Mouse (Mus musculus) kidney, postnatal 10 days (tissue): ENCODE data around the gene Sh3bp1.

Source experiments
- DNase-seq: peaks from one replicate; pipeline ENCODE4 v3.0.0; 2021; ENCODE audit warnings: mixed read lengths

Sh3bp1 gene

DNA sequence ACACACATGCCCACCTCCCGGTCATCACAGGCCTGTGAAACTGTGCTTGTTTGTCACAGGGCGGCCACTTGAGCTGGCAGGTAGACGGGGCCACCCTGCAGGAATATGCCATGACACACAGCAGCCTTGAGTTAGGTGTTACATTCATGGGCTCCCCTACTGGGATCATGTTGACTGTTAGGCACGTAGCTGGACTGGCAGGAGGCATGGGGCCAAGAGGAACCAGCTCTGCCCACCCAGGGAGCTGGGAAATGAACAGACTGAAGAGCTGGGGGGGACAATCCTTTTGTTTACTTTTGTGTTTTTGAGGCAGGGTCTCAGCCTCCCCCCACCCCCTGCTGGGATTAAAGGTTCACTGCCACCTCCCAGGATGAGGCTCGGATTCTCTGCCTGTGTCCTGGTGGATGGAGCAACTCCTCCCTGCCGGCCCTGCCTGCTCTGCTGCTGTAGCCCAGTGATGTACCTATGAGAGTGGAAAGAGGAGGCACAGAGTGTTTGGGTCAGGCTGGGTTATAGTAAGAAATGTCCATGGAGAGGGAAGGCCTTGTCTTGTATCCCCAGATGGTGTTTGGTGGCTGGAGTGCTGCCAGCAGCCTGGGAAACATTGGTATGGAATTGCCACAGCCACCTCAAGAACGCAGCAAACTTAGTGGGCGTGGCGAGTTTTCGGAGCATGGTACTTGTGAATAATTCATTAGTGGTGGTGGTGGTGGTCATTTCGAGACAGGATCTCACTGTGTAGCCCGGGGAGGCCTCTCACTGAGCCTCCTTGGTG lies 16.7 kb downstream of the Sh3bp1 start:
- peak; percentile 60 for DNase-seq

- DNase-seq = peak; percentile 39
Measured at GRCm38 (mm10) chr15:78918126-78918525, 18.6 kb downstream of the Sh3bp1 start.

- DNase-seq = no peak
Measured at GRCm38 (mm10) chr15:78919914-78920313, 20.3 kb downstream of the Sh3bp1 start.

GRCm38 (mm10) chr15:78922700-78923099 lies 23.1 kb downstream of the Sh3bp1 start:
- DNase-seq = no peak

DNA sequence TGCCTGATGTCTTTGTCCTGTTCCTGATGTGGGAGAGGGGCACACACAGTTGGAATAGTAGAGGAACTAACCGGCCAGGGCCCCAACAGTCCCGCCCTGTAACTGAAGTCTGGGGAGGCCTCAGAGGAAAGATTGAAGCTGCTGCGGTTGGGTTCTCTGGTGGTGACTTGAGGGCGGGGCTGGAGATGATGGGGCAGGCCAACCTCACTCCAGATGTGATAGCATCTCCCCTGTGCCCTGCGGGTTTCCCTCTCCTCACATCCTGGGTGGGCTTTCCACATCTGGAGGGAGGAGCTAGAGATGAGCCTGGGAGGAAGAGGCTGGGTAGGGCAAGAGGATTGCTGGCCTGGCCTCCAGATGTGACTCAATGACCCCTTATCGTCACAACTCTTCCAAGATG lies 24.0 kb downstream of the Sh3bp1 start:
- no peak for DNase-seq

DNA sequence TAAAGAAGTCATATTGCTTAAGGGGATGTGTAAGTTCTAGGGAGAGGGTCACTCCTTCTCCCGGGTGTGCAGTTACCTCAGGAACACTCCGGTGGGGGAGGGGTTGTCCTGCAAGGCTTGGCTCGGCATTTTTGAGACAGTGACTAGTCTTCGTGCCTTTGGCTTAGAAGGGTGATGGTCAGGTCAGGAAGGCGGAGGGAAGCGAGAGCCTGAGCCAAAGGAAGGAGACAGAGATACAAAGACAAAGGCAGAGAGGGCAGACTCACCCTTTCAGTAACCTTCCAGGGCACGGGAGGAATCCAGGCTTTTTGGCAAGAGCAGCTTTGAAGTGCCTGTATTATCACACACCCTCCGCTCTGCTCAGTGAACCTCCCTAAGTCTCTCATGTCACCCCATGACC lies 25.6 kb downstream of the Sh3bp1 start:
- peak; percentile 65 for DNase-seq

- peak; percentile 93 for DNase-seq
Measured at GRCm38 (mm10) chr15:78926021-78926919, 26.7 kb downstream of the Sh3bp1 start, which contains the start of gene Lgals1. Lgals1 (plus strand) TSS chr15:78926725.

GRCm38 (mm10) chr15:78927021-78927787 lies 27.6 kb downstream of the Sh3bp1 start:
- DNase-seq = peak; percentile 69

- peak; percentile 90 for DNase-seq
Measured at GRCm38 (mm10) chr15:78927788-78928457, 28.4 kb downstream of the Sh3bp1 start.

- DNase-seq = no peak
Measured at GRCm38 (mm10) chr15:78928539-78928938, 29.0 kb downstream of the Sh3bp1 start.

GRCm38 (mm10) chr15:78930192-78930706 lies 30.7 kb downstream of the Sh3bp1 start:
- no peak for DNase-seq

- DNase-seq = no peak
Measured at GRCm38 (mm10) chr15:78930801-78931426, 31.3 kb downstream of the Sh3bp1 start.

DNA sequence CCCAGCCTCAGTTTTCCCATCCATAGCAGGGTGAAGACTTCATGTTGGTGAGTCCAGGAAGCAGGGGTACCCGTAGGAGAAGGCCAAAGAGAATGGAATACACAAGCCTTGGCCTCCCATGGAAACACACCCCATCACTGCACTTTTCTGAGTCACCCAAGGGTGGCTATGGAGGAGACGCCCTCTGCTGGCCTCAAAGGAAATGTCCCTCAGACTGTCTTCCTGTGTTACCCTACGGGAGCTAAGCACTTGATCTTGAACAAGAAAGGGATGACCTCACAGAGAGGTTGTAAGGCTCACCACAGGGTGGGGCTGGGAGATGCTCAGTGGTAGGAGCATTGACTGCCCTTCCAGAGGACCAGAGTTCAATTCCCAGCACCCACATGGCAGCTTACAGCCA lies 32.0 kb downstream of the Sh3bp1 start:
- DNase-seq = peak; percentile 74

GRCm38 (mm10) chr15:78934784-78935320 lies 35.3 kb downstream of the Sh3bp1 start, which contains the start of gene Nol12:
Nol12 (plus strand) TSS chr15:78934933.
- peak; percentile 88 for DNase-seq

DNA sequence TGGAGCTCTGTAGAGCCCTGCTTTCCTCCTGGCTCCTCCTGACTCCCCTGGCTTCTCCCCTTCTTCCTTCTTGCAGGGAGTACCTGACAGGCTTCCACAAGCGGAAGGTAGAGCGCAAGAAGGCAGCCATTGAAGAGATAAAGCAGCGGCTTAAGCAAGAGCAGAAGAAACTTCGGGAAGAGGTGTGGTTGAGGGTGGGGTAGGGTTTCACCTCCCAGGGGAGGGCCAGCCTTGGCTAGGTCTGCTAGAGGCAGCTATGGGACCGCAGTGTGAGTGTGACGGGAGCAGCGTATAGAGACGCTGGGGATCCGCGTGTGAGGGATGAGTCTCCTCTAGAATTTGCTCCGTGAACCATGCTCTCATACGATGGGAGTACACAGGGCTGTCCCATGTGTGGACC lies 36.8 kb downstream of the Sh3bp1 start:
- no peak for DNase-seq

DNA sequence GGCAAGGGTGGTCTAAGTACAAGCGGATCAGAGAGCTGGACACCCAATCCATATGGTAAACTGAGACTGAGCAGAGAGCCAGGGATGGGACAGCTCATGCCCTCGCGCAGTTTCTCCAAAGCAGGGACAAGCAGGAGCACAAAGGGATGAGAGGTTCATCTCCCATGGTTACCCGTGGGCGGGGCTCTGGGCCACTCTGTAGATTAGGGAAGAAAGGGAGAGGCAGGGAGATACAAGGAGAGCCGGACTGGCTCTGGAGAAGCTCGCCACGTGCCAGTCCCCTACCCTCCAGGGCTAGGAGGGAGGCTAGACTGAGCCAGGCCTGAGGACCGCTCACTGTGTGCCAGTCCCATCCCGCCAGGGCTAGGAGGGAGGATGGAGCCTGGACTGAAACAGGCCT lies 37.7 kb downstream of the Sh3bp1 start:
- no peak for DNase-seq

GRCm38 (mm10) chr15:78937963-78938362 lies 38.4 kb downstream of the Sh3bp1 start:
- DNase-seq = no peak

- no peak for DNase-seq
Measured at GRCm38 (mm10) chr15:78940325-78940724, 40.8 kb downstream of the Sh3bp1 start.

GRCm38 (mm10) chr15:78942663-78943062 lies 43.1 kb downstream of the Sh3bp1 start:
- DNase-seq = peak; percentile 90

GRCm38 (mm10) chr15:78946232-78946631 lies 46.7 kb downstream of the Sh3bp1 start:
- DNase-seq = no peak

DNA sequence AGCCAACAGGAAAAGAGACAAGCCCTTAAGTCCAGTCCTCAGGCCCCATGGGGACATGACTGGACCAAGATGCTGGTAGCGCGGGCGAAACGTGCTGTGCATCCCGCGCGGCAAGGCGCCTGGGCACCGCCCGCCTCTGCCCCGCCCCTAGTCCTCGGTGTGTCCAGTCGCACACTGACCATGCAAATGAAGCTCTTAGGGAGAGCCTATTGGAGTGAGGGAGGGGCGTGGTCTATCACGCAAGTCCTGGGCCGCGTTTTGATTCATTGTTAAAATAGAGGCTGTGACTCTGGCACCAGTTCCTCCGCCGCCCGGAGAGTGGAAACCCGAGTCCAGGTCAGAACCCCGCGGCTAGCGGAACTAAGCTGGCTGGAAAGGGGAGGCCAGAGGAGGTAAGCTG lies 48.1 kb downstream of the Sh3bp1 start, which contains the start of gene Triobp:
Gene Triobp (plus strand): TSS at position 68 of the 400 bp plus-strand sequence.
- DNase-seq = peak; percentile 93
